Mouse (Mus musculus) liver (tissue): ENCODE measurements around the gene Sema6b.
A peak's percentile ranks its signal among the peaks of the same experiment; 100 is the strongest.
"Not testable (repeated sequence)": the region's sequence is repeated elsewhere in the genome, so short reads cannot be mapped to it uniquely, and the experiment has no call there.

Experiments used
- DNase-seq: peaks from one replicate; pipeline ENCODE4 v3.0.0-alpha.2; 2020; ENCODE audit warnings: mixed read lengths

Sema6b gene

DNA sequence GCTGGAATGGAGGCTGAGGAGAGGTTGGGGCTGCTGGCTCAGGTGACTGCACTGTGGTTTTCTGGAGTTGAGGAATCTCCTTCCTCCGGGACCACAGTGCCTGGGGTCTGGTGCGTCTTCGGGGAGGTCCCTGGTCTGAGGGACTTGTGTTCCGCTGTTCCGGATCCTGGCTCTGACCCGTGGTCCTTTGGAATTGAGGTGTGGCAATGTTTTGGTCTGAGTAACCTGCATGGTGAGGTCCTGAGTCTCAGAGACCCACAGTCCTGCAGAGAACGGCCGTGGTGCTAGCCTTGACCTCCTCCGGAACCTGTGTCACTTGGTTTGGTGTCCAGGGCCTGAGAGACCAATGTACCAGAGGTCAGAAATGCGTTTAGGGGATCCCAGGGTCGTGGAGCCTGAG, 60.2 kb downstream of the Sema6b start:
- no peak for DNase-seq

DNA sequence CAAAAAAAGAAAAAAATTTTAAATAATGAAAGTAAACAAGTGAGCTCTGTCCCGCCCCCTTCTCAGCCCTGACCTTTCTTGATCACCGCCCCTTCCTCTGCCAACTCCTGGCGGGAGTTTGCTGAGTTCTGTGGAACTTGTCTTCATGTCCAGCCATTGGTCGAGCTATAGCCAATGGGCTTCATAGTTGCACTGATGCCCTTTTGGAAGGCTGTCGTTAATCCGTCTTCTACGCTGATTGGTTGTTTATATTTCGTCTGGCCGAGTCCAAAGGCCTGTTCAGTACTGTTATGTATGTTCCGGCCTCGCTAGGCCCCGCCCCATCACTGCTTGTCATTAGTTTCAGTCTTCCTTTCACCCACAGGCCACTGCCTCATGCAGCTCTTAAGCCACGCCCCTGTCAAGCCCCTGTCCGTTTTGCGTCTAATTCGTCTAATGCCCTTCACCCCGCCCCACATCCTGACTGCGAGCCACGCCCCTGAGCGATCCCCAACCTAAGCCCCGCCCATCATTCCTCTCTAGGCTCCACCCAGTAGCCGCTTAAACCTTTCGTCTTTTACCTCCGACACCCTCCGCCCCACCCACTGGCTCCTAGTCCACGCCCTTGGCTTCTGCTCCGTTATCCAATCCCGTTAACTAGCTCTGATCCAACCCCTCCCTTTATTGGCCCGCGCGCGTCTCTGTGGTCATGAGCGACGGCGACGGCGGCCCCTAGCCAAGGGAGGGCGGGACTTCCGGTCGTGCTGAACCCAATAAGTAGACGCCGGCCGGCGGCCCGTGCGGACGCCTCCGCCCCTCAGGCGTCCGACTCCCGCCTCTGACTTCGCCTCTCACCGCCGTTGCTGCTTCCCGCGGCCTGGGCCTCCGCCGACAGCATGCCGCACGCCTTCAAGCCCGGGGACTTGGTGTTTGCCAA, 61.0 kb downstream of the Sema6b start, which contains the start of gene Hdgfl2:
Gene Hdgfl2, plus strand, starts transcription at position 755 of the 916 bp plus-strand sequence.
- peak; percentile 100 for DNase-seq

DNA sequence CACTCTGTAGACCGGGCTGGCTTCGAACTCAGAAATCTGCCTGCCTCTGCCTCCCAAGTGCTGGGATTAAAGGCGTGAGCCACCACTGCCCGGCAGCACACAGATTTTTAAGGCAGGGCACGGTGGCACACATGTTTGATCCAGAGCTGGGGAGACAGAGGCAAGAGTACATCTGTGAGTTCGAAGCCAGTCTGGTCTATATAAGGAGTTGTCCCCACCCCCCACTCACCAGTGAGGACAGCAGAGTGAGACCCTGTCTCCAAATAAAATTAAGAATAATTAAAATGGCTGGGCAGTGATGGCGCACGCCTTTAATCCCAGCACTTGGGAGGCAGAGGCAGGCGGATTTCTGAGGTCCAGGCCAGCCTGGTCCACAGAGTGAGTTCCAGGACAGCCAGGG, 61.8 kb downstream of the Sema6b start:
- not testable (repeated sequence) for DNase-seq

DNA sequence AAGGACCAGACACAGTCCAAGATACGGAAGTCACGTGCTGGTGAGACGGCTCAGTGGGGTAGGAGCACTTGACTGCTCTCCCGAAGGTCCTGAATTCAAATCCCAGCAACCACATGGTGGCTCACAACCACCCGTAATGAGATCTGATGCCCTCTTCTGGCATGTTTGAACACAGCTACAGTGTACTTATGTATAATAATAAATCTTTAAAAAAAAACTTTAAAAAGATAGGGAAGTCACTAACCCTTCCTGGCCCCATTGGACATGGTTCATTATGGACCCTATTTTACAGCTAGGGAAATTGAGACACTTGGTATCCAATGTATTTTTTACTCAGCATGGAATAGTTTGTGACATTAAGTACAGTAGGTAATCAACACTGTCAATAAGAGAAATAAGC, 62.6 kb downstream of the Sema6b start:
- no peak for DNase-seq

DNA sequence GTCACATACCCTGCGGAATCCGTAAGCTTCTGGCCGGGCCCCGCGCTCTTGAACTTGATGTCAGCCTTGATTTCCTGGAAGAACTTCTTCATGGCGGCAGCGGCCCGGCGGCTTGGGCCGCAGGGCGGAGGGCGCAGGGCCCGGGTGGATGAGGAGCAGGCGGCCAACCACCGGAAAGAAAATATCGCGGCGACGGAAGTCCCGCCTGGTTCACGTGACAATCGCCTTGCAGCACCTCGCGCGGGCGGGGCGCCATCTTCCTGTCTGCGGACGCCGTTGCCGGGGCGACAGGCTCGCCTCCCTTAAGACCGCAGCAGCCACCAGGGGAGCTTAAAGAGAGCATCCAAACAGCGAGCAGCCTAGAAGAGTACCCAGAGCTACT, 65.3 kb downstream of the Sema6b start, which contains the start of gene Ubxn6:
Gene Ubxn6, minus strand, starts transcription at position 202 of the 382 bp plus-strand sequence.
- peak; percentile 95 for DNase-seq

DNA sequence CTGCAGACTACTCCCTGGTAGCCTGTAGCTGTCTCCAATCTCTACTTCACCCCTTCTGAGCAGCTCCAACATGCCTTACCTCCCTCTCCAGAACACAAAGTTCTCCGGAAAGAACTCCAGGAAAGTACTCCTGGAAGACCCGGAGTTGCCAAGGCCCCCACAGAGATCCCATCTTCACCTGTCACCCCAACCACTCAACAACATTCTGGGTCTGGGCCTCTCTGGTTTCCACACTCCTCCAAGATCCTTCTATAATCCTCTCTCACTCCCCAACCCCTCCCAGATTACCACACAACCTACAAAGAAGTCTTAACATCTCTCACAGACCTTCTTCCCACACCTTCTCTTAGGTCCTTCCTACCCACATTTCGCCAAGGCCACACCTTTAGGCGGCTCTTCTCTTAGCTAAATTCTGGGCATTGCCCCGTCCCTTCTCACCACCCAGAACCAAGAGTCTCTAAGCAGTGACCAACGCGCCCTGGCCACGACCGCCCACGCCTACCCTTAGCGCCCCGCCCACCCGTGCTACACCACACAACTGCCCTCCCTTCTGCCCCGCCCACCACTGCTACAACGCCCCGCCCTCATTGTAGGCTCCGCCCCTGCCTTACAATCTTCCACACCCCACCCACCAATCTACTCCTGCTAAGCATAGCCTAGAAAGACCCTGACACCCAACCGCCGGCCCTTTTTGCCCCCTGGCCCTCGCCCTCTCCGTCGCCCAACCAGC, 65.9 kb downstream of the Sema6b start:
- peak; percentile 95 for DNase-seq
